Mouse (Mus musculus) intestine, postnatal 0 days (tissue): Measurements from ENCODE around the gene Mcf2l. TPM values are rescaled to one million over a fixed set of nuclear protein-coding genes. Genes with fewer than 3 reads are reported as not detected.
A peak's percentile ranks its signal among the peaks of the same experiment; 100 is the strongest.

Experiments
- ATAC-seq: fragments of 200-750 bp; cut with Nextera tagmentation; 2 replicates; pipeline ENCODE4 v1.8.0; 2017; ENCODE audit warnings: mild to moderate bottlenecking, moderate TSS enrichment, moderate library complexity
- H3K27ac ChIP-seq: fragments of 300-500 bp; sonication (generic); 2 replicates; pipeline ENCODE4 v1.5.1; 2014; ENCODE audit warnings: mild to moderate bottlenecking, low read depth, low read length, moderate library complexity
- H3K27me3 ChIP-seq: fragments of 300-500 bp; sonication (generic); replicated peaks from 2 replicates; pipeline ENCODE4 v1.6.1; 2014; ENCODE audit warnings: low read length, mixed read lengths; ENCODE audit not compliant: control insufficient read depth, insufficient read depth
- H3K36me3 ChIP-seq: fragments of 300-500 bp; sonication (generic); 2 replicates; pipeline ENCODE4 v1.6.1; 2014; ENCODE audit warnings: mild to moderate bottlenecking, moderate library complexity; ENCODE audit not compliant: control insufficient read depth, insufficient read depth
- H3K4me1 ChIP-seq: fragments of 300-500 bp; sonication (generic); replicated peaks from 2 replicates; pipeline ENCODE4 v1.6.1; 2014; ENCODE audit warnings: antibody characterized with exemption, low read length, mixed read lengths; ENCODE audit not compliant: control insufficient read depth, insufficient read depth
- H3K4me2 ChIP-seq: fragments of 300-500 bp; sonication (generic); replicated peaks from 2 replicates; pipeline ENCODE4 v1.6.1; 2014; ENCODE audit warnings: low read depth, mild to moderate bottlenecking, moderate library complexity
- H3K4me3 ChIP-seq: fragments of 300-500 bp; sonication (generic); 2 replicates; pipeline ENCODE4 v1.5.1; 2014; ENCODE audit warnings: low read depth, low read length
- H3K9ac ChIP-seq: fragments of 300-500 bp; sonication (generic); 2 replicates; pipeline ENCODE4 v1.6.1; 2014; ENCODE audit warnings: mild to moderate bottlenecking, low read depth, low read length
- H3K9me3 ChIP-seq: fragments of 300-500 bp; sonication (generic); 2 replicates; pipeline ENCODE4 v1.6.1; 2016; ENCODE audit warnings: mixed run types; ENCODE audit not compliant: control insufficient read depth
- CTCF ChIP-seq: sonication (generic); IDR thresholded peaks from 2 replicates; pipeline ENCODE4 v1.5.1; 2016; ENCODE audit warnings: low read depth, mild to moderate bottlenecking, control low read depth, antibody characterized with exemption, moderate library complexity
- WGBS: fragments of 180-500 bp; shearing (Covaris S2); extraction: QIAGEN DNeasy Blood & Tissue Kit; methylation state at CpG from one replicate; pipeline ENCODE4 v1.1.7; 2014; 5-methylcytosine and 5-hydroxymethylcytosine counted together
- polyA plus RNA-seq: library from polyadenylated mRNA; unstranded; fragments of >200 nt; fragmentation: Nextera tagmentation; extraction: Ambion mirVana; gene quantifications from 2 replicates; pipeline ENCODE4 v1.2.1, GENCODE M21; 2015

The Mcf2l gene
- polyA plus RNA-seq, 1 experiment from 2014 or later: 6.7 TPM

DNA sequence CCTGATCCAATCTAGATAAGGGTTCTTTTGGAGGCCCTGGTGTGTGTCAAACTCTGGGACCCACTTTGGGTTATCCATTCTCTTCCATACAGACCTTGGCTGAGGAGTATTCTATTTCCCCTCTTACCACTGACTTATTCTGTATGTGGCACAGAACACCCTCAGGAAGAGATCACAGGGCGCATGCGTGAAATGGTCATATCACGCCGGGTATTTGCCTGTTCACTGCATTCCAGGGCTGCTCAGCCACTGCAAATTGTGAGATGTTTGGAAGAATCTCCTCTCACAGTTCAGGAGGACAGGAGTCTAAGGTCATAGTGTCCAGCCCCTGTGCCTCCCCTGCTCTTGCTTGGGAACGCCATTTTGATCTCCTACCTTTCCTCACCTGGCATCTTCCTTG lies 3.0 kb upstream of the Mcf2l start:
- Histone ChIP-seq H3K9ac (no peak overlapping the region), H3K4me3 (no peak overlapping the region), H3K36me3 (no peaks in the 10 kb centered on the region; the same call in 1 of the 2 replicates), H3K4me2 (no peak overlapping the region), H3K9me3 (no peaks in the 10 kb centered on the region), H3K27ac (no peak overlapping the region), H3K27me3 (0 out of 2 replicates have a peak, but pooled peaks cover 5% of the 10 kb centered on the region), H3K4me1 (no peaks in the 10 kb centered on the region)
- 93% methylated on average over 5 of the region's 5 CpGs for WGBS
- no peak for TF ChIP-seq CTCF
- no peak for ATAC-seq

DNA sequence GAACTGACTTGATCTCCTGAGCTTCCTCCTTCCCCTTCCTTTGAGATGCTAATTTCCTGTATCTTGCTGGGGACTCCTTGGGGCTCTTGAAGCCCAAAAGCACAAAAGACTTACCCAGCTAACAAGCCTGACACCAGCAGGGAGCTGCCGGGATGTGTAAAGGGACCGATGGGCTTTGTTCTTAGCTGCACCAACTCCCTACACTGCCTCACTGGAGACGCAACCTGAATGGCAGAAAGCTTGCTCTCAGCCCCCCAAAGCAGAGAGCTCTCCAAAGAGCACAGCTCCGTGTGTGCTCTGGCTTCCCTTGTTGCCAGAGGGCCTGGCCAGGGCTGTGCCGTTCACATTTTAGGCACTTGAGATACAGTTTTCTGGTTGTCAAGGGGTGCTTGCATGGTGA lies 2.1 kb upstream of the Mcf2l start:
- H3K4me1 ChIP-seq: no peaks in the 10 kb centered on the region
- no peak for TF ChIP-seq CTCF
- ATAC-seq: no peak
- 0 out of 2 replicates have a peak, but pooled peaks cover 5% of the 10 kb centered on the region for H3K27me3 ChIP-seq
- no peak overlapping the region for H3K27ac ChIP-seq
- no peak overlapping the region for H3K4me3 ChIP-seq
- no peak overlapping the region for H3K9ac ChIP-seq
- H3K36me3 ChIP-seq: no peaks in the 10 kb centered on the region; the same call in 1 of the 2 replicates
- 21% methylated on average over 5 of the region's 5 CpGs for WGBS
- no peaks in the 10 kb centered on the region for H3K9me3 ChIP-seq
- no peak overlapping the region for H3K4me2 ChIP-seq

DNA sequence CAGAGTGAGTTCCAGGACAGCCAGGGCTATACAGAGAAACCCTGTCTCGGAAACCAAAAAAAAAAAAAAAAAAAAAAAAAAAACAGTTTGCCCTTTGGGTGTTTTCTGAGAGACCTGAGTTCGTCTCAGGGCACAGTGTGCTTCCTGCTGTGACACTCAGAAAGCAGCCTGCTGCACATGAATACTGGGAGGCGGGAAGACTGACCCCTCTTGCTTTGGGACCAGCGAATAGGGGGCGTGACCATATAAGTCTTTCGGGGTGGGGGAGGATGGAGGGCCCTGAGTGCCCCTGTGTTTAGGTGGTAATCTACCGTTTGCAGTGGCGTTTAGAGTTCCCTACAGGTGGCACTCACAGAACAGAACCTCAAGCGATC lies 636 bp upstream of the Mcf2l start:
- no peaks in the 10 kb centered on the region for H3K9me3 ChIP-seq
- WGBS: 14% methylated on average over 8 of the region's 9 CpGs
- H3K27me3 ChIP-seq: 0 out of 2 replicates have a peak, but pooled peaks cover 5% of the 10 kb centered on the region
- H3K27ac ChIP-seq: no peak overlapping the region
- no peak for ATAC-seq
- peak overlapping the region; percentile 46; the same call in 1 of the 2 replicates for H3K4me3 ChIP-seq
- no peak overlapping the region for H3K9ac ChIP-seq
- peak overlapping the region; percentile 78 for H3K4me2 ChIP-seq
- no peaks in the 10 kb centered on the region for H3K36me3 ChIP-seq
- H3K4me1 ChIP-seq: no peaks in the 10 kb centered on the region
- no peak for TF ChIP-seq CTCF

DNA sequence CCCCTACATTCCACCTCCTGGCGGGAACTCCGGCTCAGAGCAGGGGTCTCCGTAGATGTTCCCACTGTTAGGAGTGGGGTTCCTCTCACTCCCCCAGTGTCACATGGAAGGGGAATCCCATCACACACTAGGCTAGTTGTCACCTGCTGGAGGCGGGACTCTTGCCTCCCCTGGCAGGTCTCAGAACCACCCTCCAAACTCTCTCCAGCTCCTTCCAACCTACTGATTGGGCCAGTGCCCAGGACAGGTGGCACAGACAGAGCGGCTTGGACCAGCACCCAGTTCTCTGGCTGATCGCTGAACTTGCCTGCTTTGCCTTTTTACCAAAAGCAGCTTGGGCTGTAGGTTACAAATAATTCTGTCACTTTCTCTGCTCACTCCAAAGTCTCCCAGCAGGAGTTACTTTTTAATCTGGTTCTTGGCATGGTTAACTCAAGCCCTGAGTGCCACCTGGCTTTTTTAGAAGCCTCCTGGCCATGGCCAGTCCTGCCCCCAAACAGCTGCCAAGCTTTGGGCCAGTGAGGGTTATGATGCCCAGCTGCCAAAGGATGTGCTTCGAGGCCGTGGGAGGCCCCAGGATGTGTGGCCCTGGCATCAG lies 687 bp downstream of the Mcf2l start:
- Histone ChIP-seq H3K27ac (no peak overlapping the region), H3K27me3 (0 out of 2 replicates have a peak, but pooled peaks cover 5% of the 10 kb centered on the region), H3K36me3 (no peaks in the 10 kb centered on the region), H3K4me1 (no peaks in the 10 kb centered on the region), H3K9ac (no peak overlapping the region), H3K4me3 (peak overlapping the region; percentile 46), H3K4me2 (peak overlapping the region; percentile 78), H3K9me3 (no peaks in the 10 kb centered on the region)
- peak; percentile 26; the same call in 1 of the 2 replicates for ATAC-seq
- no peak for TF ChIP-seq CTCF
- 21% methylated on average over 8 of the region's 8 CpGs for WGBS

DNA sequence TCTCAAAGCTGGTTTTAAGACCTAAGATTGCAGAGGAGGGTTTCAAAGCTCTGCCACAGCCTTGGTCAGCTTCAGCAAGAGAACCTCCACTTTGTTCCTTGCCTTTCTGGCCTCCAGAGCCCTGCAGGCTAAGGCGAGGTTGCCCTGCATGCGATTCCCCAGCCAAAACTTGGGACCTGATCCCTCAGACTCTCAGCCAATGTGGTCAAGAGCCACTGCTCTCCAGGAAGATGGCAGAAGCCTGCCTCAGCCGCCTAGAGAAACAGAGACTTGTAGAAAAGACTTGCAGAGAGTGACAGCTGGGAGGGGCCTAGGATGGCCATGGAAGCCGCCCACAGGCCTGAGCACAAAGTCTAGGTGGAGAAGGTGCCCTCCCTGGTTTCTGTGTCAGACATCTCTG lies 1.4 kb downstream of the Mcf2l start:
- 66% methylated on average over 4 of the region's 4 CpGs for WGBS
- TF ChIP-seq CTCF: no peak
- Histone ChIP-seq H3K4me3 (no peak overlapping the region), H3K9me3 (no peaks in the 10 kb centered on the region), H3K4me1 (no peaks in the 10 kb centered on the region), H3K9ac (no peak overlapping the region), H3K36me3 (no peaks in the 10 kb centered on the region), H3K27ac (no peak overlapping the region), H3K27me3 (0 out of 2 replicates have a peak, but pooled peaks cover 5% of the 10 kb centered on the region), H3K4me2 (no peak overlapping the region)
- ATAC-seq: no peak

DNA sequence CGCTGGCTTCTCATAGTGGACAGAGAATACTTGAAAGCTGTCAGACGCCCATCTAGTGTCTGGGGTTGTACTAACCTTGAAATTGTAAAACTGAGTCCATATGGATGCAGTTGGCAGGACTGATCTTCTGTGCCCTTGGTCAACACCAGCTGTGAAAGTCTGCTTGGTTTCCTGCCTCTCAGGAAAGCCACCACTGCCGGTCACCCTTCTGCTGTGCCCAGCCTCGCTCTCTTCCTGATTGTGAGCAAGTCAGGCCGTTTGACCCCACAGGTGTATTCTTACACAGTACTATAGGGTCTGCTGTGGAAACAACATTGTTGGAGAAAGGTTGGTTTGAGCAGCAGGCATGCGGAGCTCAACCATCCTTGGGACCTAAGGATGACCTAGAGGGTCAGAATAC lies 3.5 kb downstream of the Mcf2l start:
- Histone ChIP-seq H3K9me3 (no peaks in the 10 kb centered on the region), H3K27ac (no peak overlapping the region), H3K4me3 (no peak overlapping the region), H3K36me3 (no peaks in the 10 kb centered on the region), H3K9ac (no peak overlapping the region), H3K4me1 (0 out of 2 replicates have a peak, but pooled peaks cover 3% of the 10 kb centered on the region), H3K4me2 (no peak overlapping the region), H3K27me3 (0 out of 2 replicates have a peak, but pooled peaks cover 5% of the 10 kb centered on the region)
- 79% methylated on average over 6 of the region's 6 CpGs for WGBS
- no peak for TF ChIP-seq CTCF
- no peak for ATAC-seq
